Mouse (Mus musculus): ENCODE data around the gene Taar1.

GRCm38 (mm10) chr10:23963444-23963843 is 43.3 kb downstream of the Taar1 start:
- TF ChIP-seq POLR2A (IDR thresholded peaks at IDR 0.05; ENCODE audit: control insufficient read depth, extremely low read depth, insufficient read depth, low read length, poor library complexity) (no peak), CTCF (IDR thresholded peaks at IDR 0.05; ENCODE audit: borderline replicate concordance, control insufficient read depth, extremely low read depth, insufficient read depth, low read length, poor library complexity) (no peak)

All from thymus, adult 2 months (tissue).